ENCODE assay signal across 18 mouse cellular contexts in the genomic region with DNA sequence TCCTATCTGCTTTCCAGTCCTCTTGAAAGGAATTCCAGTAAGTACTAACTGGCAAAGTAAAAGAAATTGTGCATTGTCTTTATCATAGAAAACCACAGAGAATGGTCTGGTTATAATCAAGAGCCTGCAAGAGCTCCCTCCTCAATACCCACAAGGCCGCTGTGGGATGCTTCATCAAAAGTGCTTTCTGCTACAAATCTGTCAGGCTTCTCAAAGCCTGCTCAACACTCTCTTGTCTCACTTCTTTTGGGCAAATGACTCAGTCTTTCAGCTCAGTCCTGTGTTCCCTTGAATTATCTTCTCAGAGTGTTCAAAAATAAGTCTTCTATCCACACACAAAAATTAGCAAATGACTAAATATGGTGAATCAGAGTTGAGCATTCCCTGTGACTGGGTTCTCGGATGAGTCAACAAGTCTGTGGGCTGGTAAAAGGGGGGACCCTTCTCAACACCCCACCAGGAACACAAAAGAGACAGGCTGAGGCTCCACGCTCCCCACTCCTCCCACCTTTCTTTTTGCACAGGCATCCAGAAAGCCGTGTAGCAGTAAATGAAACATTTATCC.
A peak's percentile ranks its signal among the peaks of the same experiment; 100 is the strongest.
DNase-seq lines count a peak whose midpoint lies in the region; ATAC-seq lines count a peak whose summit lies in the region.
"Had no signal": no experiment of that assay in that cellular context is flagged by ENCODE, and none has a peak within 500 bp of the region (broad histone marks: within the 10 kb centered on the region; RNA-seq: fewer than 3 reads in every experiment).

No protein-coding gene starts in this region.

- H3K4me2 ChIP-seq in hindbrain, embryonic 11.5 days (replicated peaks; ENCODE audit: low read depth, low read length), result no peak overlapping the region
- H3K4me2 ChIP-seq: hindbrain, embryonic 12.5 days; kidney, embryonic 15.5 days; midbrain, embryonic 15.5 days had no signal

- no peaks in the 10 kb centered on the region for H3K4me1 ChIP-seq in hindbrain, embryonic 11.5 days (replicated peaks; ENCODE audit: control insufficient read depth, insufficient read depth, low read length)
- H3K4me1 ChIP-seq: hindbrain, embryonic 12.5 days; midbrain, embryonic 15.5 days had no signal

- no peak for ATAC-seq in hindbrain, embryonic 11.5 days (ENCODE audit: low FRiP score)
- ATAC-seq: forebrain, embryonic 14.5 days; lung, postnatal 0 days; midbrain, embryonic 15.5 days had no signal

- no peak overlapping the region for H3K27ac ChIP-seq in hindbrain, embryonic 11.5 days (ENCODE audit: low read depth, low read length)
- H3K27ac ChIP-seq: hindbrain, embryonic 12.5 days; kidney, embryonic 15.5 days; midbrain, embryonic 15.5 days had no signal

- H3K9ac ChIP-seq in hindbrain, embryonic 11.5 days (ENCODE audit: low read depth, low read length), result no peak overlapping the region
- H3K9ac ChIP-seq: hindbrain, embryonic 12.5 days; kidney, embryonic 15.5 days; midbrain, embryonic 15.5 days had no signal

- WGBS in hindbrain, embryonic 11.5 days, result 86% methylated on average over 4 of the region's 4 CpGs

- H3K9me3 ChIP-seq in hindbrain, embryonic 11.5 days (ENCODE audit: control insufficient read depth, low read length), result no peaks in the 10 kb centered on the region
- H3K9me3 ChIP-seq: hindbrain, embryonic 12.5 days had no signal

- no peak overlapping the region for H3K4me3 ChIP-seq in hindbrain, embryonic 11.5 days (ENCODE audit: low read depth, low read length)
- H3K4me3 ChIP-seq: erythroblast, embryonic 14.5 days; hindbrain, embryonic 12.5 days; kidney, embryonic 15.5 days; midbrain, embryonic 15.5 days had no signal

- peak; percentile 20 to 43 for DNase-seq in frontal cortex, postnatal 36 days (ENCODE audit: low spot score in 2 of 2)
- DNase-seq in frontal cortex, postnatal 25 days (ENCODE audit: low spot score in 2 of 2), result no peak
- peak; percentile 11 for DNase-seq in right cerebral cortex, postnatal 25 days
- no peak for DNase-seq in right cerebral cortex, postnatal 14 days
- DNase-seq in left cerebral cortex, adult 9 months (ENCODE audit: low spot score in 2 of 2), result peak; percentile 23 to 33
- no peak for DNase-seq in kidney, adult 18-20 months
- DNase-seq in hindbrain, embryonic 11.5 days (ENCODE audit: low spot score), result no peak
- no peak for DNase-seq in layer of hippocampus, adult 8-10 months (ENCODE audit: low spot score in 2 of 2)
- DNase-seq: B cell, adult 2 months; cerebellum, postnatal 10 days; embryo, embryonic 11 days; gastrocnemius, postnatal 10 days had no signal

- H3K27me3 ChIP-seq in hindbrain, embryonic 11.5 days (ENCODE audit: control insufficient read depth, insufficient read depth, low read length), result no peaks in the 10 kb centered on the region
- H3K27me3 ChIP-seq: hindbrain, embryonic 12.5 days; midbrain, embryonic 15.5 days had no signal

- H3K36me3 ChIP-seq in hindbrain, embryonic 11.5 days (ENCODE audit: control insufficient read depth, insufficient read depth, low read length), result no peaks in the 10 kb centered on the region
- H3K36me3 ChIP-seq: hindbrain, embryonic 12.5 days; kidney, embryonic 15.5 days; midbrain, embryonic 15.5 days had no signal

Comparison
In these comparisons a context has a peak if more than half of its experiments do, and no peak if none do; other contexts are left out.
1. DNase-seq: peak in frontal cortex, postnatal 36 days (2 of 2), right cerebral cortex, postnatal 25 days (single experiment) and left cerebral cortex, adult 9 months (2 of 2); none in frontal cortex, postnatal 25 days (0 of 2), right cerebral cortex, postnatal 14 days (single experiment), kidney, adult 18-20 months (single experiment), hindbrain, embryonic 11.5 days (single experiment) and layer of hippocampus, adult 8-10 months (0 of 2).